Comparison of ENCODE assay signal across 21 mouse cellular contexts in the genomic region with DNA sequence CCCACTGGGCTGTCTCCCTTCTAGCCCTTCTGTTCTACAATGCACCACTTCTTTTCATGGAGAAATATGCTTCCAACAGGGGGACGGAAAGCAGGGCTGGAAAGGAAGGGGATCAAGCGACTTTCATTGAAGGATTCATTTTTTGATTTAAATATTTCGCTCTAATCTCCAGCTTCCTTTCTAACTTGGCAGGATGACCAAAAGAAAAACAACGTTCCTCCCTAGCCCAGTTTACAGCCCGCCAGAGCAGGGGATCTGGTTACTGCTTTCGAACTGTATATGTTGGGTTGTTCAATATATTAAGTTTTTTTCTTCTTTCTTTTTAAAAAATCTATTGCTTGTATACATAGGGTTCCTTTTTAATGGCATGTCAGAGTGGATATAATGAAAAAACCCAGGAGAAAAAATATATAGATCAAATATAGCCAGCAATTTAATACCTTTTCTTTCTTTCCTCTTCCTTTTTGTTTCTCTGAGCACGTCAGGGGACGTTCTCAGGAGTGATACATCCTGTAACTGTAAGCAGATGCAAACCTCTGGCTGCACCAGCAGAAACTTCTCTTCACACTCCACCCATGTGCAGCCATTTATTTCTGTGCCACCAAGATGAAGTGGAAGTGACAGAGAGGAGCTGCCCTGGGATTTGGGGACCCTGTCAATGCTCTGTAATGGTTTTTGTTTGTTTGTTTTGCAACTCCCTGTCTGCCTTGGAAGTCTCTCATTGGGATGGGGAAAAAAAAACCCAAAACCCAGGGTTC.
A peak's percentile ranks its signal among the peaks of the same experiment; 100 is the strongest.
DNase-seq lines count a peak whose midpoint lies in the region; ATAC-seq and TF ChIP-seq lines count a peak whose summit lies in the region.
"Had no signal": no experiment of that assay in that cellular context is flagged by ENCODE, and none has a peak within 500 bp of the region (broad histone marks: within the 10 kb centered on the region; RNA-seq: fewer than 3 reads in every experiment).

No protein-coding gene starts in this region.

- H3K27me3 ChIP-seq in kidney, embryonic 15.5 days = no peaks in the 10 kb centered on the region
- H3K27me3 ChIP-seq in limb, embryonic 14.5 days (ENCODE audit: control insufficient read depth, insufficient read depth, low read length) = no peaks in the 10 kb centered on the region
- H3K27me3 ChIP-seq in stomach, postnatal 0 days (ENCODE audit: control insufficient read depth, insufficient read depth, low read length) = no peaks in the 10 kb centered on the region
- H3K27me3 ChIP-seq: forebrain, embryonic 12.5 days; liver, embryonic 12.5 days had no signal

- H3K27ac ChIP-seq in kidney, embryonic 15.5 days = peak overlapping the region; percentile 57
- H3K27ac ChIP-seq in limb, embryonic 14.5 days (replicated peaks; ENCODE audit: low read depth, low read length) = peak overlapping the region; percentile 56
- H3K27ac ChIP-seq in stomach, postnatal 0 days (replicated peaks) = no peak overlapping the region
- H3K27ac ChIP-seq: forebrain, embryonic 12.5 days; layer of hippocampus, adult 2 months; liver, embryonic 12.5 days had no signal

- peaks cover 12% of the 10 kb centered on the region for H3K4me1 ChIP-seq in kidney, embryonic 15.5 days
- H3K4me1 ChIP-seq in limb, embryonic 14.5 days (ENCODE audit: control insufficient read depth, insufficient read depth, low read length) = peaks cover 18% of the 10 kb centered on the region
- no peaks in the 10 kb centered on the region for H3K4me1 ChIP-seq in stomach, postnatal 0 days (replicated peaks; ENCODE audit: control insufficient read depth, insufficient read depth)
- H3K4me1 ChIP-seq: forebrain, embryonic 12.5 days; liver, embryonic 12.5 days had no signal

- DNase-seq in kidney, postnatal 36 days = no peak
- peak; percentile 21 for DNase-seq in lung, postnatal 10 days
- no peak for DNase-seq in lung, postnatal 25 days (ENCODE audit: low spot score)
- DNase-seq in limb, embryonic 14.5 days (ENCODE audit: low spot score) = peak; percentile 62
- DNase-seq in stomach, postnatal 0 days (ENCODE audit: low spot score) = no peak
- no peak for DNase-seq in gastrocnemius, adult 8-10 months (ENCODE audit: low spot score in 2 of 2)
- DNase-seq: adrenal gland, postnatal 36 days; cerebellum, adult 11-12 months; cerebellum, postnatal 14 days; gastrocnemius, postnatal 10 days; heart, adult 18-20 months; layer of hippocampus, postnatal 36 days; retina, postnatal 1 day; right cerebral cortex, postnatal 4 days; thymus, adult 18-20 months had no signal

- no peak for TF ChIP-seq POLR2A in limb, embryonic 14.5 days (IDR thresholded peaks at IDR 0.05; ENCODE audit: borderline replicate concordance, extremely low read depth, insufficient read depth, insufficient read length)

- ATAC-seq in kidney, embryonic 15.5 days (replicated peaks; ENCODE audit: low FRiP score) = no peak
- no peak; the same call in 1 of the 2 replicates for ATAC-seq in limb, embryonic 14.5 days (ENCODE audit: low FRiP score, low read depth)
- no peak for ATAC-seq in stomach, postnatal 0 days (ENCODE audit: low FRiP score, low TSS enrichment)
- ATAC-seq: hindbrain, embryonic 16.5 days; liver, embryonic 12.5 days; lung, postnatal 0 days had no signal

- no peaks in the 10 kb centered on the region for H3K36me3 ChIP-seq in kidney, embryonic 15.5 days
- H3K36me3 ChIP-seq in limb, embryonic 14.5 days (ENCODE audit: control insufficient read depth, insufficient read depth, low read length) = no peaks in the 10 kb centered on the region
- no peaks in the 10 kb centered on the region for H3K36me3 ChIP-seq in stomach, postnatal 0 days (ENCODE audit: control insufficient read depth, insufficient read depth, low read length)
- H3K36me3 ChIP-seq: forebrain, embryonic 12.5 days; liver, embryonic 12.5 days had no signal

- TF ChIP-seq EP300 in stomach, postnatal 0 days (optimal IDR thresholded peaks at IDR 0.05) = no peak

- no peak overlapping the region for H3K4me3 ChIP-seq in kidney, embryonic 15.5 days (replicated peaks)
- no peak overlapping the region for H3K4me3 ChIP-seq in limb, embryonic 14.5 days (replicated peaks; ENCODE audit: low read length)
- no peak overlapping the region for H3K4me3 ChIP-seq in stomach, postnatal 0 days (ENCODE audit: low read depth, low read length)
- H3K4me3 ChIP-seq: forebrain, embryonic 12.5 days; layer of hippocampus, adult 2 months; liver, embryonic 12.5 days had no signal

- peak; percentile 25 for TF ChIP-seq CTCF in stomach, postnatal 0 days (IDR thresholded peaks at IDR 0.05; ENCODE audit: low read depth)

- H3K9ac ChIP-seq in kidney, embryonic 15.5 days = no peak overlapping the region
- no peak overlapping the region for H3K9ac ChIP-seq in limb, embryonic 14.5 days (ENCODE audit: low read depth, low read length, severe bottlenecking)
- H3K9ac ChIP-seq in stomach, postnatal 0 days (ENCODE audit: low read length) = no peak overlapping the region
- H3K9ac ChIP-seq: forebrain, embryonic 12.5 days; liver, embryonic 12.5 days had no signal

- 24% methylated on average over 8 of the region's 8 CpGs for WGBS in kidney, embryonic 15.5 days
- 34% methylated on average over 8 of the region's 8 CpGs for WGBS in limb, embryonic 14.5 days
- WGBS in stomach, postnatal 0 days = 36% methylated on average over 8 of the region's 8 CpGs

- H3K4me2 ChIP-seq in kidney, embryonic 15.5 days = no peak overlapping the region
- no peak overlapping the region for H3K4me2 ChIP-seq in limb, embryonic 14.5 days (replicated peaks; ENCODE audit: low read depth, low read length, severe bottlenecking)
- no peak overlapping the region for H3K4me2 ChIP-seq in stomach, postnatal 0 days (replicated peaks; ENCODE audit: low read depth)
- H3K4me2 ChIP-seq: forebrain, embryonic 12.5 days; liver, embryonic 12.5 days had no signal

- no peaks in the 10 kb centered on the region for H3K9me3 ChIP-seq in kidney, embryonic 15.5 days (replicated peaks)
- no peaks in the 10 kb centered on the region for H3K9me3 ChIP-seq in limb, embryonic 14.5 days (ENCODE audit: control insufficient read depth, low read length)
- no peaks in the 10 kb centered on the region for H3K9me3 ChIP-seq in stomach, postnatal 0 days (ENCODE audit: control insufficient read depth, low read length)
- H3K9me3 ChIP-seq: forebrain, embryonic 12.5 days; liver, embryonic 12.5 days had no signal

Comparison
In these comparisons a context has a peak if more than half of its experiments do, and no peak if none do; other contexts are left out.
1. DNase-seq: peak in lung, postnatal 10 days (single experiment) and limb, embryonic 14.5 days (single experiment); none in kidney, postnatal 36 days (0 of 2), lung, postnatal 25 days (single experiment), stomach, postnatal 0 days (single experiment) and gastrocnemius, adult 8-10 months (0 of 2).